Mouse (Mus musculus) MEL (cell line): ENCODE data around the gene Gtsf2. TPM values are rescaled to one million over a fixed set of nuclear protein-coding genes. Genes with fewer than 3 reads are reported as not detected.

Experiments
- polyA plus RNA-seq, 2 experiments: library from polyadenylated mRNA; stranded (reverse) in 1 of 2; unstranded in 1 of 2; fragments of >175 nt in 1 of 2; fragments of >200 nt in 1 of 2; gene quantifications; 2 replicates each; pipeline versions ENCODE4 v1.2.1 to v1.2.4; 2012; ENCODE audit warnings: low replicate concordance in 2 of 2, low read depth in 1 of 2; ENCODE audit not compliant: insufficient read length in 2 of 2, insufficient read depth in 1 of 2, missing spikeins in 1 of 2
- total RNA-seq: library from RNA; depleted of rRNA; stranded (reverse); fragments of 300-350 nt; gene quantifications from 2 replicates; pipeline ENCODE4 v1.2.3, GENCODE M21; 2012; rRNA removed

The Gtsf2 gene
- total and polyA plus RNA-seq, 3 experiments, result not detected

Other genes starting within 250 kb of the Gtsf2 start
- 39.8 and 40.5 TPM in 2 replicates for gene Cbx5, start 208.7 kb downstream of the Gtsf2 start, total RNA-seq
- 10 to 100 TPM; 42.4 to 67.1 TPM for gene Cbx5, start 208.7 kb downstream of the Gtsf2 start, polyA plus RNA-seq
- gene Hnrnpa1, start 208.0 kb downstream of the Gtsf2 start, total RNA-seq, result 322 and 402 TPM in 2 replicates
- 100 to 1,000 TPM in 1 of 2 experiments, not detected in 1; 900 TPM for gene Hnrnpa1, start 208.0 kb downstream of the Gtsf2 start, polyA plus RNA-seq
- 63.9 and 74.6 TPM in 2 replicates for gene Nfe2, start 190.1 kb downstream of the Gtsf2 start, total RNA-seq
- gene Nfe2, start 190.1 kb downstream of the Gtsf2 start, polyA plus RNA-seq, result 100 to 1,000 TPM in 1 of 2 experiments, not detected in 1; 103 TPM
- gene Copz1, start 175.8 kb downstream of the Gtsf2 start, total RNA-seq, result 46.7 and 48.0 TPM in 2 replicates
- gene Copz1, start 175.8 kb downstream of the Gtsf2 start, polyA plus RNA-seq, result 100 to 1,000 TPM; 117 to 822 TPM
- 0.12 TPM in 1 of 2 replicates, not detected in the other for gene Gpr84, start 137.9 kb downstream of the Gtsf2 start, total RNA-seq
- gene Gpr84, start 137.9 kb downstream of the Gtsf2 start, polyA plus RNA-seq, result under 1 TPM in 1 of 2 experiments, not detected in 1; 0.21 TPM
- gene Zfp385a, start 108.4 kb downstream of the Gtsf2 start, total RNA-seq, result 4.4 and 5.2 TPM in 2 replicates
- gene Zfp385a, start 108.4 kb downstream of the Gtsf2 start, polyA plus RNA-seq, result 10 to 100 TPM in 1 of 2 experiments, not detected in 1; 54.0 TPM
- 6.0 and 6.7 TPM in 2 replicates for gene Itga5, start 81.7 kb downstream of the Gtsf2 start, total RNA-seq
- gene Itga5, start 81.7 kb downstream of the Gtsf2 start, polyA plus RNA-seq, result 10 to 100 TPM in 1 of 2 experiments, not detected in 1; 17.4 TPM
- gene Gtsf1, start 18.0 kb downstream of the Gtsf2 start, total RNA-seq, result 0.15 TPM in 1 of 2 replicates, not detected in the other
- gene Gtsf1, start 18.0 kb downstream of the Gtsf2 start, polyA plus RNA-seq, result not detected
- gene Nckap1l, start 5.3 kb upstream of the Gtsf2 start, total RNA-seq, result 17.8 and 17.9 TPM in 2 replicates
- 10 to 100 TPM in 1 of 2 experiments, not detected in 1; 27.1 TPM for gene Nckap1l, start 5.3 kb upstream of the Gtsf2 start, polyA plus RNA-seq
- gene Pde1b, start 54.6 kb upstream of the Gtsf2 start, total RNA-seq, result 1.8 and 2.4 TPM in 2 replicates
- 1 to 10 TPM in 1 of 2 experiments, not detected in 1; 4.5 TPM for gene Pde1b, start 54.6 kb upstream of the Gtsf2 start, polyA plus RNA-seq
- not detected in 2 replicates for gene Ppp1r1a, start 89.5 kb upstream of the Gtsf2 start, total RNA-seq
- gene Ppp1r1a, start 89.5 kb upstream of the Gtsf2 start, polyA plus RNA-seq, result not detected
- not detected in 2 replicates for gene Glycam1, start 116.6 kb upstream of the Gtsf2 start, total RNA-seq
- gene Glycam1, start 116.6 kb upstream of the Gtsf2 start, polyA plus RNA-seq, result not detected